Mouse (Mus musculus) heart, embryonic 14.5 days (tissue): ENCODE data around the gene Ffar3. TPM values are rescaled to one million over a fixed set of nuclear protein-coding genes. Genes with fewer than 3 reads are reported as not detected.

ENCODE experiments used
- ATAC-seq: fragments of 200-750 bp; cut with Nextera tagmentation; 2 replicates; pipeline ENCODE4 v1.8.0; 2017; ENCODE audit warnings: low read depth, moderate TSS enrichment; ENCODE audit not compliant: insufficient number of reproducible peaks, insufficient read depth, low FRiP score
- H3K27ac ChIP-seq, 2 experiments: fragments of 200-500 bp in 1 of 2; fragments of 300-500 bp in 1 of 2; sonication (generic) in 1 of 2; replicated peaks in 1 of 2; 2 replicates each; pipeline ENCODE4 v1.5.1; 2012 to 2014; ENCODE audit warnings: low read depth in 2 of 2, low read length in 2 of 2, control low read depth in 1 of 2, mild to moderate bottlenecking in 1 of 2, mixed read lengths in 1 of 2; ENCODE audit not compliant: control insufficient read depth in 1 of 2, insufficient read depth in 1 of 2
- H3K27me3 ChIP-seq: fragments of 300-500 bp; sonication (generic); 2 replicates; pipeline ENCODE4 v1.6.1; 2014; ENCODE audit warnings: mild to moderate bottlenecking, low read length, control low read depth; ENCODE audit not compliant: control insufficient read depth, insufficient read depth
- H3K36me3 ChIP-seq: fragments of 300-500 bp; sonication (generic); 2 replicates; pipeline ENCODE4 v1.6.1; 2014; ENCODE audit warnings: mild to moderate bottlenecking, control low read depth, low read length, mixed read lengths; ENCODE audit not compliant: control insufficient read depth, insufficient read depth
- H3K4me1 ChIP-seq, 2 experiments: fragments of 200-500 bp in 1 of 2; fragments of 300-500 bp in 1 of 2; sonication (generic) in 1 of 2; 2 replicates each; pipeline ENCODE4 v1.6.1; 2012 to 2014; ENCODE audit warnings: low read length in 2 of 2, control low read depth in 1 of 2, mixed read lengths in 1 of 2; ENCODE audit not compliant: control insufficient read depth in 2 of 2, insufficient read depth in 2 of 2
- H3K4me2 ChIP-seq: fragments of 300-500 bp; sonication (generic); 2 replicates; pipeline ENCODE4 v1.6.1; 2014; ENCODE audit warnings: mild to moderate bottlenecking, low read length
- H3K4me3 ChIP-seq, 2 experiments: fragments of 200-500 bp in 1 of 2; fragments of 300-500 bp in 1 of 2; sonication (generic) in 1 of 2; 2 replicates each; pipeline ENCODE4 v1.5.1; 2012 to 2014; ENCODE audit warnings: low read length in 2 of 2, mild to moderate bottlenecking in 2 of 2, control low read depth in 1 of 2, low read depth in 1 of 2, moderate library complexity in 1 of 2; ENCODE audit not compliant: control insufficient read depth in 1 of 2, insufficient read depth in 1 of 2
- H3K9ac ChIP-seq: fragments of 300-500 bp; sonication (generic); 2 replicates; pipeline ENCODE4 v1.6.1; 2014; ENCODE audit warnings: mild to moderate bottlenecking, low read length
- H3K9me3 ChIP-seq: fragments of 300-500 bp; sonication (generic); 2 replicates; pipeline ENCODE4 v1.6.1; 2016; ENCODE audit warnings: low read length, control low read depth; ENCODE audit not compliant: control insufficient read depth
- WGBS: fragments of 180-500 bp; shearing (Covaris S2); extraction: QIAGEN DNeasy Blood & Tissue Kit; methylation state at CpG from one replicate; pipeline ENCODE4 v1.1.7; 2014; 5-methylcytosine and 5-hydroxymethylcytosine counted together
- polyA plus RNA-seq: library from polyadenylated mRNA; unstranded; fragments of >200 nt; fragmentation: Nextera tagmentation; extraction: Ambion mirVana; gene quantifications from 2 replicates; pipeline ENCODE4 v1.2.1, GENCODE M21; 2014

The Ffar3 gene
- polyA plus RNA-seq, 1 experiment from 2014 or later = not detected

- H3K36me3 ChIP-seq = no peaks in the 10 kb centered on the region
- H3K4me1 ChIP-seq = peaks cover 4 to 6% of the 10 kb centered on the region in 2 experiments; a peak in 1 of 4 replicates
- 13% methylated on average over 15 of the region's 16 CpGs for WGBS
- peak overlapping the region; percentile 34 for H3K4me2 ChIP-seq
- peaks cover 34% of the 10 kb centered on the region for H3K27me3 ChIP-seq
- H3K4me3 ChIP-seq = no peak overlapping the region
- H3K27ac ChIP-seq = no peak overlapping the region
- no peak for ATAC-seq
- H3K9ac ChIP-seq = no peak overlapping the region
- no peaks in the 10 kb centered on the region for H3K9me3 ChIP-seq
Observed at GRCm38 (mm10) chr7:30859635-30860402, 3.8 kb upstream of the Ffar3 start.

- peaks cover 35% of the 10 kb centered on the region for H3K27me3 ChIP-seq
- H3K9ac ChIP-seq = no peak overlapping the region
- H3K27ac ChIP-seq = no peak overlapping the region
- H3K4me3 ChIP-seq = no peak overlapping the region
- no peaks in the 10 kb centered on the region for H3K9me3 ChIP-seq
- H3K4me1 ChIP-seq = peaks cover 6 to 8% of the 10 kb centered on the region in 2 experiments; a peak in 1 of 4 replicates
- no peaks in the 10 kb centered on the region for H3K36me3 ChIP-seq
- ATAC-seq = no peak
- H3K4me2 ChIP-seq = no peak overlapping the region
Observed at GRCm38 (mm10) chr7:30859290-30859634, 3.3 kb upstream of the Ffar3 start.

- Histone ChIP-seq H3K4me3 (no peak overlapping the region), H3K4me2 (no peak overlapping the region), H3K27me3 (peaks cover 31% of the 10 kb centered on the region), H3K9me3 (no peaks in the 10 kb centered on the region), H3K27ac (no peak overlapping the region), H3K4me1 (peaks cover 0 to 8% of the 10 kb centered on the region in 2 experiments; a peak in 1 of 4 replicates), H3K36me3 (no peaks in the 10 kb centered on the region), H3K9ac (no peak overlapping the region)
- WGBS = 84% methylated on average over 1 of the region's 1 CpGs
- no peak for ATAC-seq
Observed at GRCm38 (mm10) chr7:30857746-30858145, 1.8 kb upstream of the Ffar3 start.

GRCm38 (mm10) chr7:30851421-30851820, 4.6 kb downstream of the Ffar3 start:
- Histone ChIP-seq H3K9me3 (no peaks in the 10 kb centered on the region), H3K4me2 (no peak overlapping the region), H3K27me3 (peaks cover 12% of the 10 kb centered on the region), H3K4me3 (no peak overlapping the region), H3K9ac (no peak overlapping the region), H3K27ac (no peak overlapping the region), H3K36me3 (no peaks in the 10 kb centered on the region), H3K4me1 (peaks cover 0 to 5% of the 10 kb centered on the region in 2 experiments; a peak in 1 of 4 replicates)
- ATAC-seq = no peak
- 74% methylated on average over 1 of the region's 1 CpGs for WGBS

GRCm38 (mm10) chr7:30847934-30848333, 8.0 kb downstream of the Ffar3 start:
- WGBS = 70% methylated on average over 6 of the region's 6 CpGs
- H3K9me3 ChIP-seq = no peaks in the 10 kb centered on the region
- ATAC-seq = no peak
- no peak overlapping the region for H3K4me3 ChIP-seq
- H3K4me2 ChIP-seq = no peak overlapping the region
- no peaks in the 10 kb centered on the region; a peak in 1 of 4 replicates for H3K4me1 ChIP-seq
- no peaks in the 10 kb centered on the region for H3K27me3 ChIP-seq
- no peak overlapping the region for H3K27ac ChIP-seq
- no peaks in the 10 kb centered on the region for H3K36me3 ChIP-seq
- no peak overlapping the region for H3K9ac ChIP-seq

- H3K4me1 ChIP-seq = no peaks in the 10 kb centered on the region; a peak in 1 of 4 replicates
- H3K36me3 ChIP-seq = no peaks in the 10 kb centered on the region
- H3K9ac ChIP-seq = no peak overlapping the region
- 67% methylated on average over 5 of the region's 5 CpGs for WGBS
- H3K9me3 ChIP-seq = no peaks in the 10 kb centered on the region
- H3K4me2 ChIP-seq = no peak overlapping the region
- no peaks in the 10 kb centered on the region for H3K27me3 ChIP-seq
- no peak for ATAC-seq
- H3K27ac ChIP-seq = no peak overlapping the region
- no peak overlapping the region for H3K4me3 ChIP-seq
Observed at GRCm38 (mm10) chr7:30847386-30847785, 8.6 kb downstream of the Ffar3 start.

GRCm38 (mm10) chr7:30846505-30847053, 9.4 kb downstream of the Ffar3 start:
- no peak overlapping the region for H3K27ac ChIP-seq
- H3K4me1 ChIP-seq = no peaks in the 10 kb centered on the region; a peak in 1 of 4 replicates
- no peak overlapping the region for H3K4me2 ChIP-seq
- H3K36me3 ChIP-seq = no peaks in the 10 kb centered on the region
- H3K9ac ChIP-seq = no peak overlapping the region
- no peak for ATAC-seq
- H3K4me3 ChIP-seq = no peak overlapping the region
- no peaks in the 10 kb centered on the region for H3K27me3 ChIP-seq
- H3K9me3 ChIP-seq = no peaks in the 10 kb centered on the region
- WGBS = 78% methylated on average over 2 of the region's 2 CpGs
